Mouse (Mus musculus): ENCODE measurements at regions not wholly inside any gene's neighbourhood (a gene's known extent, or its start where the extent isn't known, plus 50 kb on each side); places are given as distances from the start of the nearest gene placed in this dataset.

GRCm38 (mm10) chr14:99537286-99537685 lies 238.8 kb downstream of the Klf5 start:
- no peak for DNase-seq

DNA sequence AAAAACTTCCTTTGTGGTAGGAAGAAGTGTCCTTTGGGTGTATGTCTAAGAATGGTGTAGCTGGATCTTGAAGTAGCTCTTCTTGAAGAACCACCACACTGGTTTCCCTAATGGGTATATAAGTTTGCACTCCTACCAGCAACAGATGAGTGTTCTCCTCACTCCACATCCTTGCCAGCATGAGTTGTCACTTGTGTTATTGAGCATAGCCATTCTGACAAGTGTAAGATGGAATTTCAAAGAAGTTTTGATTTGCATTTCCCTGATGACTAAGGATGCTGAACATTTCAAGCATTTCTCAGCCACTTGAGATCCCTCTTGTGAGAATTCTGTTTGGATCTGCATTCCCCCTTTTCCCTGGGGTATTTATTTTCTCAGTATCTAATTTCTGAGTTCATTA lies 243.2 kb downstream of the Klf5 start:
- no peak for DNase-seq

DNA sequence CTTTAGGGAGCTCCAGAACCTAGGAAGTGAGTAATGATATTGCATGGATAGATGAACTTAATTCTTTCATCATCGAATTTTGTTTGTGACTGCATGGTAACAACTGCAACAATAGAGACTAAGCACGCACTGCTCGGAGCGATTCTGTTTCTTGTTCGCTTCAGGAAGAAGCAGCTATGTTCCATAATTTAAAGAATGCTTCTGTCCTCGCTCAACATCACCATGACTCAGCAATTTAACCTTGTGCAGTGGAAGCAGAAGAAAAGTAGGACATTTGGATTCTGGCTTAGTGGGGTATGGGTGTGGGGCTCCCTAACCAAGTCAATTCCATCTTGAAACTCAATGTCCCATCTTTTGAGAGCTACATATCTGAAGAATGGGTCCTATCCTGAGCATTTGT lies 249.4 kb downstream of the Klf5 start:
- no peak for DNase-seq

GRCm38 (mm10) chr14:99548363-99549248 lies 250.1 kb downstream of the Klf5 start:
- no peak for DNase-seq

- no peak for DNase-seq
These were observed 265.5 kb downstream of the Klf5 start for GRCm38 (mm10) chr14:99564024-99564423.

- DNase-seq, result no peak
These were observed 275.7 kb downstream of the Klf5 start for GRCm38 (mm10) chr14:99574146-99574545.

DNA sequence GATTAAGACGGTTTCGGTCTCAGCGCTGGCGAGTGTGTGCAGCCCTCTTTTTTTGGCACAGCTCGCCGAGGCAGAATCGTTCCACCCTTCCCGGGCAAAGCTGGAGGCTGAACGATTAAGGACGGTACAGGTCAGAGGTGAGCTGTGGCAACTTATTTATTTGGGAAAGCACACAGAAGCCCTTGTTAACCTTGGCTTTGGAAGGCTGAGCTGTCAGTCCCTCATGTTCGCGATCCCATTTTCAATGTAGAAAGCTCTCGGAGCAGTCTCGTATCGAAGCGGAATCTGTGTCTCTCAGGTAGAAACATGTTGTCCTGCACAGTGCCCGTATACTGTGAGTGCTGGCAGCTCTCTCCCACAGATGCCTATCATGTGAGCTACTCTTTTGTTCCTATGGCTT lies 280.2 kb downstream of the Klf5 start:
- DNase-seq, result no peak

DNA sequence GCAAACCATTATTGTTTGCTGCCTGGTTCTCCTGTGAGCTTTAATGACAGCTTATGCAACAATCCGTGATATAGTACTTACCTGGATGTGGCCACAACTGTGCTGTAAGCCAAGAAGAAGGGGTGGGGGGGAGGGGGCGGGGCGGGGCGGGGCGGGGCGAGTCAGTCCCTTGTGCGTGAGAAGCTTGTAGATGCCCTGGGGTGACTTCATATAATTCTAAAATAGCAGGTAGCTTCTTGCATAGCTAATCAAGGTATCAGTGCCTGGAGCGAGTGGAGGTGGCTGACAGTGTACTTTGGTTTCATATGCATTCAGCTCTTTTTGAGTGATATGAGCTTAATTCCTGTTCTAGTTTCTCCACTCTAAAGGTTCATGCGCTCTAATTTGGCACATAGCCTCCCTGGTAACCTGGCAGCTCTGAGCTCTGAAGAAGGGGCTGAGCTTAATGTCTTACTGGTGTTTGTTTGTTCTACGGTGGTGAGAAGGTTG lies 280.8 kb downstream of the Klf5 start:
- no peak for DNase-seq

GRCm38 (mm10) chr14:99579765-99580266 lies 281.3 kb downstream of the Klf5 start:
- no peak for DNase-seq

GRCm38 (mm10) chr14:99584144-99584543 lies 285.7 kb downstream of the Klf5 start:
- no peak for DNase-seq

- DNase-seq, result no peak
These were observed 287.5 kb downstream of the Klf5 start for GRCm38 (mm10) chr14:99586029-99586428.

DNA sequence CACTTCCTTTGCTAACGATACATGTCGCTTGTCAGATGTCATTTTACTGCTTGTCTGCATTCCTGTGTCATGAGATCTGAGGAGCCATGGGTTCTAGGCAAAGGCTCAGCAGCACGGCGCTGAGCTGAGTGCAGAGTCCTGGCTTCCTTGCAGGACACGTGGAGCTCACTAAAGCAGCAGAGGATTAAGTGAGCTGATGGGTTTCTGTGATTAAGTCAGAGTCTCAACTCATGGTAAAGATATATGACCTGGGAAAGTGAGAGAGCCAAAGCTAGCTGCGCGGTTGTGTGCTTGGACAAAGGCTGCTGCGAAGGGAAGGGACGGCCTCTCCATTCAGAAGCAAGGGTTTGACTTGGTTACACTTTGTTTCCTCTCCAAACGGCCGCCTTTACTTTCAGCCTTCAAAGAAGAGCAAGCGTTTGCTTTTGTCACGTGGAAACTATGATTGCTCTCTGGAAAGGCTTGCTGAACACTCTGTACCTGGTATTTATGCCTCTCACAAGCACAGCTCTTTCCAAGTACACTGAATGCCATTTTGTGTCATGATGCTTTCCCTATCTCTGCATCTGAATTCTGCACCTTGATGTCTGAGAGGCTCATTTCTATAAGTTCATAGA lies 292.5 kb downstream of the Klf5 start:
- no peak for DNase-seq

DNA sequence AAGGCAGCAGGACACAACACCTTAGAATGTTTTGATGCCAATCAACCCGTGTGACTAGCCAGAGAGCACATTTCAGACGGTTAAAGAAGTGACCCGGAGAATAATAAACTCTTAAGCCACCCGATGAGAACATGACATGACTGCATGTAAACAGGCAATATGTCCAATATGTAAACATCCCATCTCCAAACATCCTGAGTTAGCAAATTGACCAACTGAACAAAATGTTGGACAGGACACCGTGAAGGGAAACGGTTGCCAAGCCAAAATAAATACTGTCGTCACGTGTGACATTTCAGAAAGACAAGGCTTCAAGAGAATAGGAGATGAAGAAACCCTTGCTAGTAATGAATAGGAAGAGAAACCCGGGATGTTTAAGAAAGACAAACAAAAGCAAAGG lies 294.4 kb downstream of the Klf5 start:
- DNase-seq, result no peak

GRCm38 (mm10) chr14:99593864-99594263 lies 295.4 kb downstream of the Klf5 start:
- DNase-seq, result no peak

GRCm38 (mm10) chr14:99601900-99602299 lies 303.4 kb downstream of the Klf5 start:
- DNase-seq, result no peak

GRCm38 (mm10) chr14:99603257-99603656 lies 304.8 kb downstream of the Klf5 start:
- no peak for DNase-seq

GRCm38 (mm10) chr14:99605351-99606100 lies 307.0 kb downstream of the Klf5 start:
- no peak for DNase-seq

GRCm38 (mm10) chr14:99609003-99609402 lies 310.5 kb downstream of the Klf5 start:
- DNase-seq, result no peak

DNA sequence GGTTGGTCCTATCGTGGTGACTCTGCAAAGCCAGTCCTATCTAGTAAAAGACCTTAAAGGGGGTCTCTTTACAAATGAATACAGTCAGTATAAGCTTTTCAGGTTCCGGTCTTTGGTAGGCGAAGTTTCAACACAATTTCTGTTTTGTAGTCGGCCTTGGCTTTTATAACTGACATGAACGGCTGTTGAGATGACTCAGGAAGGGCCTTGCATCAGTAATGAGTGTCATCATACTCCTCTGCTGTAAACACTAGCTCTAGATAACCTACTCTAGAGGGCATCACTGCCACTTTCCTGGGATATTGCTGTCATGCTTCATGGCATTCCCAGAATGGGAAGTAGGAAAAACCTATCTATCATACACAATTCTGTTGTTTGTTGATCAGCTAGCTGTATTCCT lies 312.9 kb downstream of the Klf5 start:
- no peak for DNase-seq

DNA sequence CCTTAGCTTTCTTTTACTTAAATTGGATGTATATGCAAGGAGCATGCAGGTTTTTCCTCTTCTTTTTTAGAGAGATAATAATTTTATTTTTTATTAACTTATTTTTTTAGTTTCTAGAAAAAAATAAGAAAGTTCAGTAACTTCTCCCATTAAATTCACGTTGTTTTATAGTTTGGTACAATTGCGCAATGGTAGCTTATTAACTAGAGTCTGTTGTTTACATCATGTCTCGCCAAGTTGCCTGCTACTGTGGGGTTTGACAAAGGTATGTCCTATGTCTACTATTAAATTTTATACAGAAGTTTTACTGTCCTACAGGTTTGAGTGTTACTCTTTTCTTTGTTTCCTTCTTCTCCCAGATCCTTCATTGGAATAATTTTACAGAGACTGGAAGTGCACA lies 313.6 kb downstream of the Klf5 start:
- DNase-seq, result no peak

DNA sequence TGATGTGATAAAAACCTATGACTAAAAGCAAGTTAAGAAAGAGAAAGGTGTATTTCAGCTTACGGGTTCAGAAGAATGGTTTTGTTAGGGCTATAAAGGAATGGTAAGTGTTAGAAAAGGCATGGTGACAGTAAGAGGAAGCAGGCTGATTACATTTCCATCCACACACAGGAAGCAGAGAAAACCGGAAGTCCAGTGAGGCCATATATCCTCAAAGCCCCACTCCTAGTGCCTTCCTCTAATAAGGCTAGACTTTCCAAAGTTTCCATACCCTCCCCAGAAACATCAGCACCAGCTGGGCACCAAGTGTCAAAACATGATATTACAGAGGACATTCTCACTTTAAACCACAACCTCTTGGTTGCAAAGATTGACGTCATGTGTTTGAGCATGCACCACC lies 316.3 kb downstream of the Klf5 start:
- no peak for DNase-seq

- DNase-seq, result no peak
These were observed 318.3 kb downstream of the Klf5 start for GRCm38 (mm10) chr14:99616655-99617335.

GRCm38 (mm10) chr14:99617374-99617773 lies 318.9 kb downstream of the Klf5 start:
- DNase-seq, result no peak
